Mouse (Mus musculus) thymus, adult 2 months (tissue): ENCODE measurements around the gene Cdk2.
A peak's percentile ranks its signal among the peaks of the same experiment; 100 is the strongest.

Experiments used
- CTCF ChIP-seq: fragments of 200-500 bp; IDR thresholded peaks from 2 replicates; pipeline ENCODE4 v1.5.1; 2012; ENCODE audit warnings: mild to moderate bottlenecking, control low read depth, low read length, moderate library complexity, borderline replicate concordance; ENCODE audit not compliant: control insufficient read depth, poor library complexity, insufficient read depth; ENCODE audit errors: extremely low read depth
- POLR2A ChIP-seq: fragments of 200-500 bp; IDR thresholded peaks from 2 replicates; pipeline ENCODE4 v1.6.1; 2012; ENCODE audit warnings: mild to moderate bottlenecking, low read length, control low read depth, moderate library complexity; ENCODE audit not compliant: control insufficient read depth, poor library complexity, insufficient read depth; ENCODE audit errors: extremely low read depth

GRCm38 (mm10) chr10:128748252-128748864 lies 43.5 kb upstream of the Cdk2 start:
- peak; percentile 67; the same call in 1 of the 2 replicates for TF ChIP-seq POLR2A
- TF ChIP-seq CTCF: peak; percentile 51; the same call in 1 of the 2 replicates
